Mouse (Mus musculus): ENCODE data around the gene Gstm7.

DNA sequence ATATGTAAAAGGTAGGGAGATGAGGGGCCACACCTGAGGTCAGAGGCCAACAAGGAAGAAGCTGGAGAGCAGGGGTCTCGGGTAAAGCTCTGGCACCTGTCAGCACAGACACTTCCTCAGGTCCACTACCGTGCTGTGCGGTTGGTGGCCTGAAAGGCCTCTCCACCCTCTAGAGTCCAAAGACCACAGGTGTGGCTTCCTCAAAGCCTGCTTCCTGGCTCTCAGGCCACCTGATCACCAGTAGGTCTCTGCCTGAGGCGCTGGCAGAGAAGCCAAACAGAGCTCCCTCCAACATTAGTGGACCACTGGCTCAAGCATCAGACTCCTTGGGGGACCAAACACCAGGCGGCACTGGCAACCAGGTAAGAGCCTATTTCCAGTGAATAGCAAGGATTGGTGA, 54.6 kb downstream of the Gstm7 start, which contains the start of gene Eps8l3:
- TF ChIP-seq CTCF (IDR thresholded peaks at IDR 0.05; ENCODE audit: control insufficient read depth, insufficient read depth, low read length), result no peak
- no peak for TF ChIP-seq POLR2A (IDR thresholded peaks at IDR 0.05; ENCODE audit: borderline replicate concordance, control insufficient read depth, low read depth, low read length)
